15 mouse cellular contexts compared by ENCODE assay signal in the genomic region with DNA sequence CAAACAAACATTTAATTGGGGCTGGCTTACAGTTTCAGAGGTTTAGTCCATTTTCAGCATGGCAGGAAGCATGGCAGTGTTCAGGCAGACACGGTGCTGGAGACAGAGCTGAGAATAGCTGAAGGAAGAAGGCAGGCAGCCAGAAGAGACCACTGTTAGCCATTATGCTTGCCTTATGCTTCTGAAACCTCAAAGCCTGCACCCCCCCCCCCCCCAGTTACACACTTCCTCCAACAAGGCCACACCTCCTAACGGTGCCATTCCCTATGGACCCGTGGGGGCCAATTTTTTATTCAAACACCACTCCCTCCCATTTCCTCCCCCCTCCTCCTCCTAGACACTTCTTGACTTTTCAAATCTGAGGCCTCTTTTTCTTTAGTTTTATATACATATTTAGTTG. TPM values are rescaled to one million over a fixed set of nuclear protein-coding genes. Genes with fewer than 3 reads are reported as not detected.
DNase-seq lines count a peak whose midpoint lies in the region; ATAC-seq and TF ChIP-seq lines count a peak whose summit lies in the region.
"Had no signal": no experiment of that assay in that cellular context is flagged by ENCODE, and none has a peak within 500 bp of the region (broad histone marks: within the 10 kb centered on the region; RNA-seq: fewer than 3 reads in every experiment).

No protein-coding gene starts in this region.

- peak overlapping the region; percentile 17; the same call in 1 of the 2 replicates for H3K4me3 ChIP-seq in spleen, adult 2 months (ENCODE audit: extremely low read depth, insufficient read depth, insufficient read length)
- H3K4me3 ChIP-seq in hindbrain, embryonic 13.5 days = no peak overlapping the region

- DNase-seq in cerebellum, adult 9-11 months = peak; percentile 39
- DNase-seq in cerebellum, adult 18-20 months = no peak
- DNase-seq in spleen, adult 2 months (ENCODE audit: low read depth in 1 of 2, low spot score in 2 of 2) = peak in 1 of 2 experiments; percentile 19
- no peak for DNase-seq in spleen, adult 12 weeks (ENCODE audit: low spot score)
- peak; percentile 23 for DNase-seq in induced T-regulatory cell, adult 2 months (ENCODE audit: low read depth)
- DNase-seq in splenic B cell, adult 2 months (ENCODE audit: low read depth, low spot score) = peak; percentile 71
- no peak for DNase-seq in lung, postnatal 4 days
- DNase-seq: adrenal gland, postnatal 25 days; cerebellum, adult 11-12 months; embryo, embryonic 11 days; forebrain, postnatal 0 days; lung, adult 18-20 months; thymus, adult 18-20 months had no signal

- peaks cover 5% of the 10 kb centered on the region; the same call in 1 of the 2 replicates for H3K4me1 ChIP-seq in spleen, adult 2 months (ENCODE audit: control insufficient read depth, insufficient read depth, insufficient read length)
- peaks cover 18% of the 10 kb centered on the region for H3K4me1 ChIP-seq in hindbrain, embryonic 13.5 days (replicated peaks)

- no peak for TF ChIP-seq CTCF in spleen, adult 2 months (IDR thresholded peaks at IDR 0.05; ENCODE audit: extremely low read depth, insufficient read depth, insufficient read length, insufficient replicate concordance)

- peaks cover 11% of the 10 kb centered on the region for H3K36me3 ChIP-seq in spleen, adult 2 months (ENCODE audit: control insufficient read depth, insufficient read depth, low read length)
- H3K36me3 ChIP-seq in splenic B cell, adult 2 months (ENCODE audit: control insufficient read depth, insufficient read depth, low read length, poor library complexity, severe bottlenecking) = no peaks in the 10 kb centered on the region; the same call in none of the 2 replicates
- peaks cover 20% of the 10 kb centered on the region for H3K36me3 ChIP-seq in hindbrain, embryonic 13.5 days

- no peak overlapping the region for H3K27ac ChIP-seq in spleen, adult 2 months (ENCODE audit: insufficient read depth, low read length)
- no peak overlapping the region for H3K27ac ChIP-seq in hindbrain, embryonic 13.5 days

- WGBS in spleen, adult 2 months = 9% methylated on average over 3 of the region's 3 CpGs
- WGBS in hindbrain, embryonic 13.5 days = 87% methylated on average over 3 of the region's 3 CpGs

- H3K9me3 ChIP-seq in hindbrain, embryonic 13.5 days = no peaks in the 10 kb centered on the region

- H3K4me2 ChIP-seq in hindbrain, embryonic 13.5 days = no peak overlapping the region

- no peaks in the 10 kb centered on the region for H3K27me3 ChIP-seq in spleen, adult 2 months (ENCODE audit: control insufficient read depth, insufficient read depth, low read length)
- no peaks in the 10 kb centered on the region for H3K27me3 ChIP-seq in splenic B cell, adult 2 months (ENCODE audit: control insufficient read depth, insufficient read depth, low read length, poor library complexity, severe bottlenecking)
- H3K27me3 ChIP-seq in hindbrain, embryonic 13.5 days = 0 out of 2 replicates have a peak, but pooled peaks cover 2% of the 10 kb centered on the region

- no peak for ATAC-seq in hindbrain, embryonic 13.5 days (ENCODE audit: low FRiP score)
- ATAC-seq: forebrain, postnatal 0 days; inflammation-experienced regulatory T-cells, adult 6 months had no signal

- H3K9ac ChIP-seq in hindbrain, embryonic 13.5 days = no peak overlapping the region

- TF ChIP-seq POLR2A in spleen, adult 2 months (IDR thresholded peaks at IDR 0.05; ENCODE audit: low read depth, low read length) = no peak

RNA-seq across cellular contexts. Expression of gene Atp5g3, which starts 1.1 kb away (rescaled TPM):
- polyA plus RNA-seq in spleen, adult 2 months (2012; rRNA removed) = 155 and 165 TPM in 2 replicates
- 1,071 and 1,119 TPM in 2 replicates for polyA plus RNA-seq in hindbrain, embryonic 13.5 days (2015; fragmentation: Nextera tagmentation; extraction: Ambion mirVana)

RNA-seq across cellular contexts. Expression of gene Atf2, which starts 19.8 kb away (rescaled TPM):
- polyA plus RNA-seq in spleen, adult 2 months (2012; rRNA removed) = 6.5 and 8.7 TPM in 2 replicates
- 114 and 115 TPM in 2 replicates for polyA plus RNA-seq in hindbrain, embryonic 13.5 days (2015; fragmentation: Nextera tagmentation; extraction: Ambion mirVana)

Comparison
In these comparisons a context has a peak if more than half of its experiments do, and no peak if none do; other contexts are left out.
1. DNase-seq: peak in cerebellum, adult 9-11 months (single experiment), induced T-regulatory cell, adult 2 months (single experiment) and splenic B cell, adult 2 months (single experiment); none in cerebellum, adult 18-20 months (0 of 2), spleen, adult 12 weeks (single experiment) and lung, postnatal 4 days (0 of 2).
2. RNA of gene Atf2, which starts 19.8 kb away (polyA plus RNA-seq): 114 to 115 TPM in hindbrain, embryonic 13.5 days; 6.5 to 8.7 TPM in spleen, adult 2 months; every median in the first group is over 10 times any median in the second.